7 mouse cellular contexts compared by ENCODE assay signal in genomic region chr7:140115583-140116328, GRCm38 (mm10). TPM values are rescaled to one million over a fixed set of nuclear protein-coding genes. Genes with fewer than 3 reads are reported as not detected.
DNase-seq lines count a peak whose midpoint lies in the region; ATAC-seq and TF ChIP-seq lines count a peak whose summit lies in the region.

Gene Paox (plus strand): TSS chr7:140115799.

- TF ChIP-seq POLR2A in bone marrow, adult 2 months (IDR thresholded peaks at IDR 0.05; ENCODE audit: borderline replicate concordance, control insufficient read depth, low read depth, low read length), result no peak
- no peak for TF ChIP-seq POLR2A in lung, adult 2 months (IDR thresholded peaks at IDR 0.05; ENCODE audit: borderline replicate concordance, extremely low read depth, low read depth, low read length)

- intact Hi-C loops in heart, postnatal 25 days (cut with DNase I), result loop anchor here (2.0 to 10.0 kb wide), 2 partner anchors 25 to 81 kb away; partner anchors contain the start of genes Tubgcp2 and Zfp511

- DNase-seq in G1E (ENCODE audit: low spot score), result peak; percentile 81
- peak; percentile 48 for DNase-seq in heart, postnatal 25 days (ENCODE audit: low spot score)
- DNase-seq in large intestine, adult 2 months (ENCODE audit: low read depth, low spot score), result peak; percentile 85
- DNase-seq in lung, adult 2 months, result peak; percentile 51

- H3K4me1 ChIP-seq in G1E (ENCODE audit: insufficient read depth, low read depth, low read length), result peaks cover 20% of the 10 kb centered on the region
- H3K4me1 ChIP-seq in bone marrow, adult 2 months (ENCODE audit: control insufficient read depth, insufficient read depth, low read length), result peaks cover 1% of the 10 kb centered on the region; the same call in 1 of the 2 replicates
- H3K4me1 ChIP-seq in forebrain, embryonic 13.5 days, result peaks cover 9% of the 10 kb centered on the region
- no peaks in the 10 kb centered on the region for H3K4me1 ChIP-seq in lung, adult 2 months (ENCODE audit: control insufficient read depth, insufficient read depth, low read length)
- peaks cover 21% of the 10 kb centered on the region for H3K4me1 ChIP-seq in neural tube, embryonic 15.5 days

- 2% methylated on average over 23 of the region's 23 CpGs for WGBS in bone marrow, adult 2 months
- WGBS in forebrain, embryonic 13.5 days, result 2% methylated on average over 23 of the region's 23 CpGs
- under 1% methylated on average over 23 of the region's 23 CpGs for WGBS in large intestine, adult 2 months
- 2% methylated on average over 23 of the region's 23 CpGs for WGBS in lung, adult 2 months
- WGBS in neural tube, embryonic 15.5 days, result 2% methylated on average over 23 of the region's 23 CpGs

- peak; percentile 70 for ATAC-seq in G1E (ENCODE audit: extremely low read depth, insufficient number of reproducible peaks, low FRiP score, poor library complexity, severe bottlenecking)
- peak; percentile 80 for ATAC-seq in forebrain, embryonic 13.5 days
- peak; percentile 77 for ATAC-seq in neural tube, embryonic 15.5 days (ENCODE audit: low FRiP score)

- H3K4me3 ChIP-seq in G1E (ENCODE audit: low read depth, low read length), result peak within 1 kb of the TSS; percentile 96
- peak within 1 kb of the TSS; percentile 90 for H3K4me3 ChIP-seq in bone marrow, adult 2 months (replicated peaks; ENCODE audit: control insufficient read depth, low read depth, low read length)
- H3K4me3 ChIP-seq in forebrain, embryonic 13.5 days, result peak within 1 kb of the TSS; percentile 85
- H3K4me3 ChIP-seq in lung, adult 2 months (replicated peaks; ENCODE audit: extremely low read depth, low read depth, low read length), result peak within 1 kb of the TSS; percentile 85
- peak within 1 kb of the TSS; percentile 78 for H3K4me3 ChIP-seq in neural tube, embryonic 15.5 days (replicated peaks)

- H3K9me3 ChIP-seq in G1E (replicated peaks), result no peaks in the 10 kb centered on the region
- H3K9me3 ChIP-seq in forebrain, embryonic 13.5 days (replicated peaks), result no peaks in the 10 kb centered on the region
- H3K9me3 ChIP-seq in neural tube, embryonic 15.5 days (replicated peaks), result no peaks in the 10 kb centered on the region

- TF ChIP-seq CTCF in G1E (IDR thresholded peaks at IDR 0.05; ENCODE audit: low read depth, low read length), result no peak
- TF ChIP-seq CTCF in bone marrow, adult 2 months (IDR thresholded peaks at IDR 0.05; ENCODE audit: control insufficient read depth, insufficient read depth, low read length), result no peak
- TF ChIP-seq CTCF in lung, adult 2 months (IDR thresholded peaks at IDR 0.05; ENCODE audit: insufficient read depth, low read length), result no peak

- H3K27ac ChIP-seq in bone marrow, adult 2 months (ENCODE audit: control insufficient read depth, insufficient read depth, low read depth, low read length, poor library complexity), result peak within 1 kb of the TSS; percentile 65
- peak within 1 kb of the TSS; percentile 63 for H3K27ac ChIP-seq in forebrain, embryonic 13.5 days
- peak within 1 kb of the TSS; percentile 89 for H3K27ac ChIP-seq in neural tube, embryonic 15.5 days (replicated peaks)

- peak within 1 kb of the TSS; percentile 87 for H3K4me2 ChIP-seq in forebrain, embryonic 13.5 days
- H3K4me2 ChIP-seq in neural tube, embryonic 15.5 days, result peak within 1 kb of the TSS; percentile 90

- H3K36me3 ChIP-seq in G1E (replicated peaks), result peaks cover 32% of the 10 kb centered on the region
- H3K36me3 ChIP-seq in forebrain, embryonic 13.5 days (ENCODE audit: poor library complexity, severe bottlenecking), result peaks cover 22% of the 10 kb centered on the region
- H3K36me3 ChIP-seq in neural tube, embryonic 15.5 days, result peaks cover 20% of the 10 kb centered on the region

- peak within 1 kb of the TSS; percentile 83 for H3K9ac ChIP-seq in forebrain, embryonic 13.5 days
- peak within 1 kb of the TSS; percentile 86 for H3K9ac ChIP-seq in neural tube, embryonic 15.5 days (replicated peaks)

- H3K27me3 ChIP-seq in G1E (ENCODE audit: insufficient read depth, low read length), result no peaks in the 10 kb centered on the region
- H3K27me3 ChIP-seq in forebrain, embryonic 13.5 days, result no peaks in the 10 kb centered on the region
- H3K27me3 ChIP-seq in neural tube, embryonic 15.5 days (replicated peaks), result no peaks in the 10 kb centered on the region

RNA-seq across cellular contexts. Expression of gene Paox, which starts in this region (rescaled TPM):
- 9.4 and 10.5 TPM in 2 replicates for total RNA-seq in G1E (2014; fragmentation: Nextera tagmentation)
- 11.4 and 11.7 TPM in 2 replicates for total RNA-seq in G1E (2017)
- 3.0 and 6.0 TPM in 2 replicates for polyA plus RNA-seq in G1E (2012)
- 9.4 and 11.6 TPM in 2 replicates for polyA plus RNA-seq in bone marrow, adult 2 months (2011; ENCODE audit: insufficient read depth, insufficient read length, low replicate concordance, missing spikeins)
- polyA plus RNA-seq in forebrain, embryonic 13.5 days (2015; fragmentation: Nextera tagmentation; extraction: Ambion mirVana), result 7.5 and 9.7 TPM in 2 replicates
- 1 to 10 TPM; 3.5 to 3.7 TPM for total RNA-seq in heart, postnatal 25 days (2021)
- polyA plus RNA-seq in large intestine, adult 2 months (2012; rRNA removed), result 9.6 and 9.8 TPM in 2 replicates
- 6.7 and 11.2 TPM in 2 replicates for polyA plus RNA-seq in lung, adult 2 months (2012; rRNA removed)
- 10.7 and 14.7 TPM in 2 replicates for polyA plus RNA-seq in neural tube, embryonic 15.5 days (2015; fragmentation: Nextera tagmentation; extraction: Ambion mirVana)

Comparison
In these comparisons a context has a peak if more than half of its experiments do, and no peak if none do; other contexts are left out.
1. Peak in every context shown above with its lines: DNase-seq, ATAC-seq, H3K4me3 ChIP-seq and H3K27ac ChIP-seq.